Mouse (Mus musculus): Measurements from ENCODE around the gene Crocc.

DNA sequence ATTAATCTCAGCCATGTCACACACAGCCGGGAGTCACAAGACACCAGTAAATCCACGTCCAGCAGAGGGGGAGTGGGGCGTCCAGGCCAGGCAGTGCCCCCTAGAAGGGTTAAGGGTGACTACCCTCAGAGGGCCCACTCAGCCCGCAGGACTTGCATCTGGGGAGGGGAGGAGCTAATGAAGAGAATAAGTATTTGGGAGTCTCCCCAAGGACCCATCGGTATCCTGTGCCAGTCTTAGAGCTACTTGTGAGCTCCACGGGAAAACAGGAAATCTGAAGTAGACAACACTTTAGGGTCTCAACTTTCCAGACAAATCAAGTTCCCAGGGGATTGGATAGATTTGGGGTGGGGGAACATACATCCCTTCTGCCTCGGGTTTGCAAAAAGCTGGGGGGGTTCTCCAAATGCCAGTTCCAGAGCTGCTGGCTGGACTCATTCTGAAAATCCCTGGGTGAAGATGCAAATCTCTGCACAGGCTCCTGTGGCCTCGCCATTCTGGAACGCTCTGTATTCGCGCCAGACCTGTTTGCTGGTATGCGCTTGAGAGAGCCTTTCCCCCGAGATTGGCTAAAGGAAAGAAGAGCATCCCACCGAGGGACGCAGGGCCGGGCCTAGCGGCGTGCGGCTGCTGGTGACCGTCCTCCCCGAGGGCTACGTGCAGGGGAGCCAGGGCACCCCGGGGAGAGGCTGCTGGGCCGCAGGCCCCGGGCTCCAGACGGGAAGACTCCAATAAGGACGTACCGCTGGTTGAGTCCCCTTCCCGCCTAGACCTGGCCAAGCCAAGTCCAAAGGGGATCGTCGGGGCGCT is 529 bp downstream of the Crocc start:
- no peak for TF ChIP-seq POLR2A (IDR thresholded peaks at IDR 0.05; ENCODE audit: borderline replicate concordance, extremely low read depth, insufficient read depth, insufficient read length, poor library complexity, severe bottlenecking)
- no peak for TF ChIP-seq CTCF (IDR thresholded peaks at IDR 0.05; ENCODE audit: borderline replicate concordance, extremely low read depth, insufficient read depth, insufficient read length)

Measured in brain, embryonic 14.5 days (tissue).